20 mouse cellular contexts compared by ENCODE assay signal in the genomic region with DNA sequence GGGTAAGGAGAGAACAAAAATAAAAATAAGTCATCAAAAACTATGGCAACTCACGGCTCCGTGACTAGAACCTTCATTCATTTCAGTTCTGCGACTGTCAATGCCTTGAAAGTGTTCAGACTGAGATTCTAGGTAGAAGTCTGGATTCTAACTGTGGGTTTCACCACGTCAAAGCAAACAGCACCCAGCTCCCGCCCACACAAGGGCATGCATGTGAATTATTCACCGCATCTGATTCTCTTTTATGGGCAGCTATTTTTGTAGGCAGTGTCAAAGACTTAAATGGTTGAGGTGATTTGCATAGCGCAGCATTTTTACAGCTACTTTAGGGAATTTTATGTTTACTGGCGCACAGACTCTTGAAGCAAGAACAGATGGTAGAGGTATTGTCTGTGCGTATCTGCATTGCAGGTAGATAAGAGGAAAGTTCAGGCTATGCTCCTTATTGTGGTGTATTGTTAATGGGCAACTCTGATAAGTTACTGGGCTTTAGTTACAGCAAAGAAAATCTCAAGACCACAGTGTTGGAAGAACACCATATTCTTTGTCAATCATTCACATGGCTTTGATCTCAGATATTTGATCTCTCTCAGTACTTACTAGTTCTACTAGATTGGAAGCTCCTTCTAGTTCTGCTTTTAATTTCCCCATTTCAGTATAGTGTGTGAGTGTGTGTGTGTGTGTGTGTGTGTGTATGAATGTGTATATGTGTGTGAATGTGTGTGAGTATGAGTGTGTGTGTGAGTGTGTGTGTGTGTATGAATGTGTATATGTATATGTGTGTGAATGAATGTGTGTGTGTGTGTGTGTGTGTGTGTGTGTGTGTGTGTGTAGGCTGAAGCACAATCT. TPM values are rescaled to one million over a fixed set of nuclear protein-coding genes. Genes with fewer than 3 reads are reported as not detected.
A peak's percentile ranks its signal among the peaks of the same experiment; 100 is the strongest.
DNase-seq lines count a peak whose midpoint lies in the region; ATAC-seq lines count a peak whose summit lies in the region.
"Had no signal": no experiment of that assay in that cellular context is flagged by ENCODE, and none has a peak within 500 bp of the region (broad histone marks: within the 10 kb centered on the region; RNA-seq: fewer than 3 reads in every experiment).

A gene (minus strand): TSS at position 142 of the 849 bp plus-strand sequence.

- intact Hi-C loops in heart, postnatal 25 days (cut with DNase I), result no loop called here

- peak; percentile 11 for DNase-seq in thymus, postnatal 25 days
- no peak for DNase-seq in thymus, postnatal 0 days (ENCODE audit: low spot score)
- peak; percentile 22 for DNase-seq in kidney, postnatal 10 days
- peak; percentile 11 for DNase-seq in thymus, postnatal 4 days
- DNase-seq in gastrocnemius, postnatal 25 days, result no peak
- DNase-seq in heart, postnatal 25 days (ENCODE audit: low spot score), result no peak
- DNase-seq in frontal cortex, postnatal 36 days (ENCODE audit: low spot score in 2 of 2), result no peak
- DNase-seq: adrenal gland, postnatal 36 days; cerebellum, postnatal 36 days; liver, embryonic 13.5 days; lung, postnatal 14 days had no signal

- peak; percentile 47; the same call in 1 of the 2 replicates for ATAC-seq in granulocyte monocyte progenitor cell, adult 5-6 weeks (replicated peaks; ENCODE audit: poor library complexity, severe bottlenecking)
- ATAC-seq: midbrain, embryonic 13.5 days had no signal

RNA-seq across cellular contexts. Expression of the gene that starts here (rescaled TPM):
- polyA plus RNA-seq in thymus, postnatal 0 days (2015; fragmentation: Nextera tagmentation; extraction: Ambion mirVana), result not detected in 2 replicates
- not detected in 2 replicates for total RNA-seq in granulocyte monocyte progenitor cell, adult 5-6 weeks (2014; fragmentation: Nextera tagmentation)
- not detected in 2 replicates for total RNA-seq in granulocyte monocyte progenitor cell, adult 5-6 weeks (2017)
- total RNA-seq in gastrocnemius, postnatal 25 days (2021), result 1 to 10 TPM in 1 of 2 experiments, under 1 TPM in 1; 0.95 to 1.4 TPM
- total RNA-seq in heart, postnatal 25 days (2021), result 1 to 10 TPM; 2.5 to 3.8 TPM
- total RNA-seq: adrenal gland, postnatal 36 days; ES-E14; layer of hippocampus, adult 2 months had no signal
- polyA plus RNA-seq: embryonic facial prominence, embryonic 11.5 days; heart, embryonic 16.5 days; hindbrain, embryonic 14.5 days; liver, embryonic 13.5 days; midbrain, embryonic 13.5 days; neural tube, embryonic 12.5 days; testis, adult 2 months had no signal

Comparison
In these comparisons a context has a peak if more than half of its experiments do, and no peak if none do; other contexts are left out.
1. DNase-seq: peak in thymus, postnatal 25 days (single experiment), kidney, postnatal 10 days (single experiment) and thymus, postnatal 4 days (single experiment); none in thymus, postnatal 0 days (single experiment), gastrocnemius, postnatal 25 days (single experiment), heart, postnatal 25 days (single experiment) and frontal cortex, postnatal 36 days (0 of 2).
2. Peak in ATAC-seq in granulocyte monocyte progenitor cell, adult 5-6 weeks; RNA of the gene not detected or under 1 TPM.